Mouse (Mus musculus): ENCODE measurements around the gene Vmn1r55. TPM values are rescaled to one million over a fixed set of nuclear protein-coding genes. Genes with fewer than 3 reads are reported as not detected.
A peak's percentile ranks its signal among the peaks of the same experiment; 100 is the strongest.

Gene Vmn1r55
- polyA plus RNA-seq, 1 experiment from 2014 or later = not detected

DNA sequence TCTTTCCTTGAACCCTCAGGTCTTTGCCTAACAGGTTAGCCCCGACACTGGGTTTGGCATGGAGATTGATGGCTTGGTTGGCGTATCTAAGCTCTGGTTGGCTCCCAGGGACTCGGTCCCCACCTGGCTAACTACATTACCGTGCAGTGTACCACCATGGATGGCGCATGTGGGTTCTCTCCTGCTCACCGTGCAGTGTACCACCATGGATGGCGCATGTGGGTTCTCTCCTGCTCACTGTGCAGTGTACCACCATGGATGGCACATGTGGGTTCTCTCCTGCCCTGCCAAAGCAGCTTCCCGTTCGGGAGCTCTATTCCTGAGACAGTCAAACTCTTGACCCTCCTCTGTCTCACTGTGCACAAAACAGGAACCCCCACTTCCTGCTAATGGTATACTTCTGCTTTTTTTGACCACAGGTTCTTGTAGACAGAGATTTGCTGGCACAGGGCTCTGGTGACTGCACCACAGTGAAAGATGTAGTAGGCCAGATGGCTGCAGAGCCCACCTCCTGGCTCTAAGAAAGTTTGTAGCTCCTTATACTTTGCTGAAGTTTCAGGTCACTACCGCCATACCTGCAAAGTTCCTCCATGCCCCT lies 48.3 kb downstream of the Vmn1r55 start:
- Histone ChIP-seq H3K9me3 (replicated peaks; ENCODE audit: control insufficient read depth, low read length) (no peaks in the 10 kb centered on the region), H3K9ac (ENCODE audit: low read length) (no peak overlapping the region), H3K4me2 (ENCODE audit: low read depth, low read length) (no peak overlapping the region), H3K4me1 (ENCODE audit: control insufficient read depth, insufficient read depth, low read length) (no peaks in the 10 kb centered on the region), H3K4me3 (replicated peaks; ENCODE audit: low read length) (no peak overlapping the region), H3K27ac (ENCODE audit: low read length) (no peak overlapping the region), H3K27me3 (ENCODE audit: control insufficient read depth, insufficient read depth, low read length) (no peaks in the 10 kb centered on the region), H3K36me3 (ENCODE audit: control insufficient read depth, insufficient read depth, low read length) (peaks cover 15% of the 10 kb centered on the region)
- ATAC-seq (ENCODE audit: insufficient read depth, low FRiP score) = no peak
- 80% methylated on average over 10 of the region's 10 CpGs for WGBS

DNA sequence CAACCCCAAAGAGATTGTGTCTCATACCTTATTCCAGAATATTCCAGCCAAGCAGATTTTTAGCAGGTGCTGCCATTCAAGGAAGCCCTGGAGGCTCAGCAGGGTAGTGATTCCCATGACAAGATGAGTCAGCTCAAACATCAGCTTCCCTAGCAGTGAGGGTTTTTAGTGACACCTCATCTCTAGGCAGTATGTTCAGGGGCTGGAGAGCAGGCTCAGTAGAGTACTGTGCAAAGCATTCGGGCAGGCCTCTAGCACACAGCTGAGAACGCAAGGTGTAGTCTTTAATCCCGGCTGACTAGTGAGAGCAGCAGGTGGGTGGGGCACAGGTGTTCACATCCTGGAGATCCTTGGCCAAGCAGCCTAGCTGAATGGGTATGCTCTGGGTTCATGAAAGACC lies 49.7 kb downstream of the Vmn1r55 start:
- ATAC-seq (ENCODE audit: insufficient read depth, low FRiP score) = no peak
- Histone ChIP-seq H3K36me3 (ENCODE audit: control insufficient read depth, insufficient read depth, low read length) (peaks cover 25% of the 10 kb centered on the region), H3K4me2 (ENCODE audit: low read depth, low read length) (no peak overlapping the region), H3K9me3 (replicated peaks; ENCODE audit: control insufficient read depth, low read length) (no peaks in the 10 kb centered on the region), H3K27me3 (ENCODE audit: control insufficient read depth, insufficient read depth, low read length) (no peaks in the 10 kb centered on the region), H3K27ac (ENCODE audit: low read length) (no peak overlapping the region), H3K4me1 (ENCODE audit: control insufficient read depth, insufficient read depth, low read length) (no peaks in the 10 kb centered on the region), H3K4me3 (replicated peaks; ENCODE audit: low read length) (no peak overlapping the region), H3K9ac (ENCODE audit: low read length) (no peak overlapping the region)
- WGBS = 73% methylated on average over 3 of the region's 3 CpGs

DNA sequence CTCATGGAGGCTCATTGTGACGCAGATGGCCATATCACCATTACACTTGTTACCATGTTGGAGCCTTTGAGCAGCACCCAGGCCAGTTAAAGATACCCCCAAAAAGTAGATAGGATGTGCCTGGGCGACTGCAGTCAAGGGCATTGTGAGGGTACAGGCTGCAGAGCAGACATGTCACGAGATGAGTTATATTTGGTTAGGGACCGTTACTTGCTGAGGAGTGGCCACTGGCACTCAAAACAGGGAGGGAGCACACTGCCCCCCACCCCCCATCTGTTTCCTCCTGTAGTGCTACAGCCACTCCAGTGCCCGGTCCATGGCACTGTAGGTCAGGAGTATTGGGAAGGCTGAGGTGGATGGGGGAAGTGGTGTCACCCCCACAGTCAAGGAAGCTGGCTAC lies 50.7 kb downstream of the Vmn1r55 start:
- Histone ChIP-seq H3K4me1 (ENCODE audit: control insufficient read depth, insufficient read depth, low read length) (no peaks in the 10 kb centered on the region), H3K27me3 (ENCODE audit: control insufficient read depth, insufficient read depth, low read length) (no peaks in the 10 kb centered on the region), H3K9ac (ENCODE audit: low read length) (no peak overlapping the region), H3K27ac (ENCODE audit: low read length) (no peak overlapping the region), H3K4me3 (replicated peaks; ENCODE audit: low read length) (no peak overlapping the region), H3K36me3 (ENCODE audit: control insufficient read depth, insufficient read depth, low read length) (peaks cover 25% of the 10 kb centered on the region), H3K9me3 (replicated peaks; ENCODE audit: control insufficient read depth, low read length) (no peaks in the 10 kb centered on the region), H3K4me2 (ENCODE audit: low read depth, low read length) (no peak overlapping the region)
- WGBS = 87% methylated on average over 5 of the region's 5 CpGs
- ATAC-seq (ENCODE audit: insufficient read depth, low FRiP score) = no peak

DNA sequence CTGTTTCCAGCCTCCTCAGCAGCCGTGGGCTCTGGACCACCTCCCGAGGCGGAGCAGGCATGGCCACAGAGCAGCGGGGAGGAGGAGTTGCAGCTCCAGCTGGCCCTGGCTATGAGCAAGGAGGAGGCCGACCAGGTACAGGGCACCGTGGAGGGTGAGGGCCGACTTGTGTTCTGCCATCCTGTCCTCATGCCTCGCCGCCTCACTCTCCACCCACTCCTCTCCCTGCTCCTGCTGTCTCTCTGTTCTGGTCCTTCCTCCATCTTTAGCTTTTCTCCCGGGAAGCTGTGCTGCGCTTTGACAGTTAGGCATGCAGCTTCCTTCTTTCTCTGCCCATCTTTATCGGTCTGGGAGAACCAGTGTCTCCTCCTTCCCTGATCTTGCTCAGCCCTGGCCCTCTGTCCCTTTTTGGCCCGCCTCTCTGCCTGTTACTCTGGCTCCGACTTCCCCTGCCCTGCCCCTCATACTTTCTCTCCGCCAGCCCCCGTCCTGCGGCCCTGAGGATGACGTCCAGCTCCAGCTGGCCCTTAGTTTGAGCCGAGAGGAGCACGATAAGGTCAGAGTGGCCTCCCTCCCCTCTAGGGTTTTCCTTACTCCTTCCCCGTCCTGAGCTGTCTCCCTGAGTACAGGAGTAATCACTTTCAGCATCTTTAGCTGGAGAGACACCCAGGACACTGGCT lies 56.5 kb downstream of the Vmn1r55 start:
- no peak overlapping the region for H3K4me3 ChIP-seq (replicated peaks; ENCODE audit: low read length)
- H3K4me2 ChIP-seq (ENCODE audit: low read depth, low read length) = no peak overlapping the region
- 82% methylated on average over 21 of the region's 21 CpGs for WGBS
- H3K4me1 ChIP-seq (ENCODE audit: control insufficient read depth, insufficient read depth, low read length) = no peaks in the 10 kb centered on the region
- H3K27me3 ChIP-seq (ENCODE audit: control insufficient read depth, insufficient read depth, low read length) = no peaks in the 10 kb centered on the region
- H3K27ac ChIP-seq (ENCODE audit: low read length) = no peak overlapping the region
- H3K9ac ChIP-seq (ENCODE audit: low read length) = no peak overlapping the region
- H3K36me3 ChIP-seq (ENCODE audit: control insufficient read depth, insufficient read depth, low read length) = peaks cover 17% of the 10 kb centered on the region
- H3K9me3 ChIP-seq (replicated peaks; ENCODE audit: control insufficient read depth, low read length) = no peaks in the 10 kb centered on the region
- no peak; the same call in 1 of the 2 replicates for ATAC-seq (ENCODE audit: insufficient read depth, low FRiP score)

DNA sequence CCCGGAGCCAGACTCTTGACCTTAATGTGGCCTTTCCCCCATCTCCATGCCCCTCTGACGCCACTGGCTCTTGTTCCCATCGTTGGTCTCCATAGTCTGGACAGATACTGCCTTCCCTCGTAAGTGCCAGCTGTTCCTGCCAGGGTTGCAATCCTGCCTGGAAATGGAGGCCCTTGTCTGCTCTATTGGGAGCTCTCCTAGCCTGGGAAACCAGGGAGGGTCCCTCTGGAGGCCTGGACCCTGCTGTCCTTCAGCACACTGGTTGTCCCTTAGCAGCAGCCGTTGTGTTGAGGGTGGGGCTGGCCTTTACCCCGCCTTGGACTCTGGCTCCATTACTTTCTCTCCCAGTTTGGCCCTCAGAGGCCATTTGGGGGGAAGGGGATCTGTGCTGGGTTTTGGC lies 57.1 kb downstream of the Vmn1r55 start:
- Histone ChIP-seq H3K36me3 (ENCODE audit: control insufficient read depth, insufficient read depth, low read length) (peaks cover 11% of the 10 kb centered on the region), H3K4me3 (replicated peaks; ENCODE audit: low read length) (no peak overlapping the region), H3K4me1 (ENCODE audit: control insufficient read depth, insufficient read depth, low read length) (no peaks in the 10 kb centered on the region), H3K9ac (ENCODE audit: low read length) (no peak overlapping the region), H3K27ac (ENCODE audit: low read length) (no peak overlapping the region), H3K27me3 (ENCODE audit: control insufficient read depth, insufficient read depth, low read length) (no peaks in the 10 kb centered on the region), H3K4me2 (ENCODE audit: low read depth, low read length) (no peak overlapping the region), H3K9me3 (replicated peaks; ENCODE audit: control insufficient read depth, low read length) (no peaks in the 10 kb centered on the region)
- ATAC-seq (ENCODE audit: insufficient read depth, low FRiP score) = no peak
- 78% methylated on average over 6 of the region's 6 CpGs for WGBS

DNA sequence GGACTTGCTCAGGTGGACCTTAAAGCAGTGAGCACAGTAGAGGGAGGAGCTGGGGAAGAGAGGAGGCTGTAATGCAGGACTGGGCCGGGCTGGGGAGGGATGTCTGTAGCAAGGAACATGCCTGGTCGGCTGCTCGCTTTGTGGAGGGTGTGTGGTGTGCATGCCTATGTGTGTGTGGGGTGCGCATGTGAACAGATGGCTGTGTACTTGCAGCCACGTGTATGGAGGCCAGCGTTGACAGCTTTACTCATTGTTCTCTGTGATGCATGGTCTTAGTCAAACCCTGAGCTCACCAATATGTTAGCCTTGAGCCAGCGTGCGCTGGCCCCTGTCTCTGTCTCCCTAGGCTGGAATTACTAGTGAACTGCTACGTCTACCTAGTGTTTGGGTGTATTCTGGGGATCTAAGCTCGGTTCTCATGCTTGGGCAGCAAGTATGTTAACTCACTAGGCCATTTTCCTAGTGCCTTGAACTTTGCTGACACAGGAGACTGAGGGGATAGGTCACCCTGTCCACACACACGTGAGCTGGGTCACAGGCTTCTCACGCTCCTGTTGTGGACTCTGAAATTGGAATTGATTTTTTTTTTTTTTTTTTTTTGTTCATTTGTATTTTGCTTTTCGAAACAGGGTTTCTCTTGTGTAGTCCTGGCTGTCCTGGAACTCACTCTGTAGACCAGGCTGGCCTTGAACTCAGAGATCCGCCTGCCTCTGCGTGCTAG lies 58.3 kb downstream of the Vmn1r55 start:
- Histone ChIP-seq H3K27me3 (ENCODE audit: control insufficient read depth, insufficient read depth, low read length) (no peaks in the 10 kb centered on the region), H3K9me3 (replicated peaks; ENCODE audit: control insufficient read depth, low read length) (no peaks in the 10 kb centered on the region), H3K4me1 (ENCODE audit: control insufficient read depth, insufficient read depth, low read length) (no peaks in the 10 kb centered on the region), H3K36me3 (ENCODE audit: control insufficient read depth, insufficient read depth, low read length) (peaks cover 10% of the 10 kb centered on the region), H3K27ac (ENCODE audit: low read length) (no peak overlapping the region), H3K4me2 (ENCODE audit: low read depth, low read length) (no peak overlapping the region), H3K4me3 (replicated peaks; ENCODE audit: low read length) (no peak overlapping the region), H3K9ac (ENCODE audit: low read length) (no peak overlapping the region)
- WGBS = 88% methylated on average over 15 of the region's 15 CpGs
- ATAC-seq (ENCODE audit: insufficient read depth, low FRiP score) = no peak

DNA sequence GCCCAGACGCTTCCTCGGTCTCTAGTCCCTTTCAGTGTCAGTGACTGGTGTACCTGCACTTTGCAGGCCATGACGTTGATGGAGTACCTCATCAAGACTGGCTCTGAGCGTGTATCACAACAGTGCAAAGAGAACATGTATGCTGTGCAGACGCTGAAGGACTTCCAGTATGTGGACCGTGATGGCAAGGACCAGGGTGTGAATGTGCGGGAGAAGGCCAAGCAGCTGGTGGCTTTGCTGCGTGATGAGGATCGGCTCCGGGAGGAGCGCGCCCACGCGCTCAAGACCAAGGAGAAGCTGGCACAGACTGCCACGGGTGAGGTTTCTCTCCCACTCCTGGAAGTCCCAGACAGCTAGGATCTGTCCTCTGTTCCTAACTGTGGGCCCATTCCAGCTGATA lies 59.6 kb downstream of the Vmn1r55 start:
- Histone ChIP-seq H3K4me1 (ENCODE audit: control insufficient read depth, insufficient read depth, low read length) (no peaks in the 10 kb centered on the region), H3K4me2 (ENCODE audit: low read depth, low read length) (no peak overlapping the region), H3K36me3 (ENCODE audit: control insufficient read depth, insufficient read depth, low read length) (no peaks in the 10 kb centered on the region; the same call in 1 of the 2 replicates), H3K4me3 (replicated peaks; ENCODE audit: low read length) (no peak overlapping the region), H3K9ac (ENCODE audit: low read length) (no peak overlapping the region), H3K9me3 (replicated peaks; ENCODE audit: control insufficient read depth, low read length) (no peaks in the 10 kb centered on the region), H3K27ac (ENCODE audit: low read length) (no peak overlapping the region), H3K27me3 (ENCODE audit: control insufficient read depth, insufficient read depth, low read length) (no peaks in the 10 kb centered on the region)
- 93% methylated on average over 15 of the region's 15 CpGs for WGBS
- ATAC-seq (ENCODE audit: insufficient read depth, low FRiP score) = no peak

DNA sequence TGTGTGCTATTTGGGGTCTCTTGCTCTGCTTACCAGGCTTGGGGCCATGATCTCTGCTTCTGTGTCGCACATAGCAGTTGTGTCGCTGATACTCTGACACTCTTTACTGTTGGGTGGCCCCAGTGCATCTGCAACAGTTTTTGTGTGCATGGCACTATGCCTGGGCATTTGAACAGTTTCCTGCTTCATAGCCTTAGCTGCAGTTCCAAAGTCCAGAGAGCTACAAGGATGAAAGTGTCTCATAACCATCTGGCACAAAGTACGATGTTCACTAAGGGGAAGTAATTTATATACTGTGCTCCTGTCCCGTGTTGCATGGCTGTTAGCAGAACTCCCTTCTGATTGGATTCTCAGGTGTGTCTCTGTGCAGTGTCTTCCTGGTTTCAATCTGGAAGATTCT lies 61.6 kb downstream of the Vmn1r55 start:
- WGBS = 70% methylated on average over 4 of the region's 4 CpGs
- Histone ChIP-seq H3K4me3 (replicated peaks; ENCODE audit: low read length) (no peak overlapping the region), H3K4me1 (ENCODE audit: control insufficient read depth, insufficient read depth, low read length) (peaks cover 7% of the 10 kb centered on the region; the same call in 1 of the 2 replicates), H3K27ac (ENCODE audit: low read length) (no peak overlapping the region), H3K36me3 (ENCODE audit: control insufficient read depth, insufficient read depth, low read length) (peaks cover 7% of the 10 kb centered on the region), H3K9ac (ENCODE audit: low read length) (no peak overlapping the region), H3K27me3 (ENCODE audit: control insufficient read depth, insufficient read depth, low read length) (no peaks in the 10 kb centered on the region), H3K4me2 (ENCODE audit: low read depth, low read length) (no peak overlapping the region), H3K9me3 (replicated peaks; ENCODE audit: control insufficient read depth, low read length) (no peaks in the 10 kb centered on the region)
- ATAC-seq (ENCODE audit: insufficient read depth, low FRiP score) = 0 out of 2 replicates have a peak, but pooled peaks have one; percentile 34

DNA sequence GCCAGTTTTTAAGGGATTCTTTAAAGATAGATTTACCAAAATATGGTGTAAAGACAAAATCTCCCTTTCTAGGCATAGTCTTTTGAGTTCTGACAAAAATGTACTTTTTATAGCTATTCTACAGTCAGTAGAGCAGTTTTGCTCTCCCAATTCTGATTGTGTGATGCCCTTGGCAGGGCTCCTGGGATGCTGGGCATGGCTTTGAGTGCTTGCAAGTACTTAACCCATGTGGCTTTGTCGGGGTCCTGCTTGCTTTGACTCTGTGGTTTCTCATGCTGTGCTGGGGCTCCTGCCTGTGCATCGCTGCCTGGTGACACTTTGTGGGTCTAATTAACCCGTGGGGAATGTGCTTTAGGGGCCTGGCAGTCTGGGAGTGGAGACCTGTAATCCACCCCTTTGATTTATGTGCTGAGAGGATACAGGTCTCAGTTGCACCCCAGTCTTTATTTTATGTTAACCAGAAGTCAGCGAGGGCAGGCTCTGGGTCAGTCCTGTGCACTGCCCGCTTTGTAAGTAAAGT lies 62.5 kb downstream of the Vmn1r55 start:
- peaks cover 7% of the 10 kb centered on the region; the same call in 1 of the 2 replicates for H3K36me3 ChIP-seq (ENCODE audit: control insufficient read depth, insufficient read depth, low read length)
- peaks cover 13% of the 10 kb centered on the region; the same call in 1 of the 2 replicates for H3K4me1 ChIP-seq (ENCODE audit: control insufficient read depth, insufficient read depth, low read length)
- H3K27ac ChIP-seq (ENCODE audit: low read length) = no peak overlapping the region
- ATAC-seq (ENCODE audit: insufficient read depth, low FRiP score) = no peak
- 71% methylated on average over 5 of the region's 5 CpGs for WGBS
- no peak overlapping the region for H3K4me2 ChIP-seq (ENCODE audit: low read depth, low read length)
- H3K4me3 ChIP-seq (replicated peaks; ENCODE audit: low read length) = no peak overlapping the region
- no peak overlapping the region for H3K9ac ChIP-seq (ENCODE audit: low read length)
- H3K9me3 ChIP-seq (replicated peaks; ENCODE audit: control insufficient read depth, low read length) = no peaks in the 10 kb centered on the region
- no peaks in the 10 kb centered on the region for H3K27me3 ChIP-seq (ENCODE audit: control insufficient read depth, insufficient read depth, low read length)

All from stomach, embryonic 16.5 days (tissue).